In genomic region chr3:126659235-126659634, GRCm38 (mm10) we compare ENCODE assay signal across 18 mouse cellular contexts.
DNase-seq lines count a peak whose midpoint lies in the region; ATAC-seq and TF ChIP-seq lines count a peak whose summit lies in the region.
"Had no signal": no experiment of that assay in that cellular context is flagged by ENCODE, and none has a peak within 500 bp of the region (broad histone marks: within the 10 kb centered on the region; RNA-seq: fewer than 3 reads in every experiment).

No protein-coding gene starts in this region.

- 57% methylated on average over 8 of the region's 8 CpGs for WGBS in heart, embryonic 13.5 days
- 75% methylated on average over 8 of the region's 8 CpGs for WGBS in kidney, postnatal 0 days
- 53% methylated on average over 8 of the region's 8 CpGs for WGBS in embryonic facial prominence, embryonic 14.5 days
- WGBS in macrophage (ENCODE audit: missing documents), result 72% methylated on average over 8 of the region's 8 CpGs

- H3K4me3 ChIP-seq in heart, embryonic 13.5 days, result peak overlapping the region; percentile 0; the same call in 1 of the 2 replicates
- H3K4me3 ChIP-seq in kidney, postnatal 0 days (replicated peaks; ENCODE audit: low read depth, low read length), result no peak overlapping the region
- no peak overlapping the region for H3K4me3 ChIP-seq in embryonic facial prominence, embryonic 14.5 days (ENCODE audit: low read depth, low read length)
- H3K4me3 ChIP-seq in macrophage (ENCODE audit: inconsistent target), result no peak overlapping the region
- H3K4me3 ChIP-seq: forebrain, embryonic 13.5 days; layer of hippocampus, adult 2 months; left cerebral cortex, adult 2 months; neural tube, embryonic 13.5 days had no signal

- H3K4me1 ChIP-seq in heart, embryonic 13.5 days, result peaks cover 76% of the 10 kb centered on the region
- peaks cover 18% of the 10 kb centered on the region; the same call in 1 of the 2 replicates for H3K4me1 ChIP-seq in kidney, postnatal 0 days (replicated peaks; ENCODE audit: insufficient read depth, low read length)
- peaks cover 16% of the 10 kb centered on the region for H3K4me1 ChIP-seq in embryonic facial prominence, embryonic 14.5 days (ENCODE audit: control insufficient read depth, insufficient read depth, low read length)
- H3K4me1 ChIP-seq: forebrain, embryonic 13.5 days had no signal

- H3K79me2 ChIP-seq in macrophage (ENCODE audit: inconsistent target), result peaks cover 80% of the 10 kb centered on the region

- peak overlapping the region; percentile 94 for H3K27ac ChIP-seq in heart, embryonic 13.5 days (replicated peaks)
- H3K27ac ChIP-seq in kidney, postnatal 0 days, result peak overlapping the region; percentile 27; the same call in 1 of the 2 replicates
- no peak overlapping the region for H3K27ac ChIP-seq in embryonic facial prominence, embryonic 14.5 days (replicated peaks; ENCODE audit: low read depth, low read length)
- H3K27ac ChIP-seq in macrophage, result peak overlapping the region; percentile 10
- H3K27ac ChIP-seq: forebrain, embryonic 13.5 days; hindbrain, postnatal 0 days; layer of hippocampus, adult 2 months; left cerebral cortex, adult 2 months; neural tube, embryonic 13.5 days had no signal

- TF ChIP-seq CTCF in kidney, postnatal 0 days (IDR thresholded peaks at IDR 0.05; ENCODE audit: low read depth), result no peak

- H3K4me2 ChIP-seq in heart, embryonic 13.5 days, result peak overlapping the region; percentile 55
- no peak overlapping the region for H3K4me2 ChIP-seq in kidney, postnatal 0 days (ENCODE audit: low read length)
- peak overlapping the region; percentile 13; the same call in 1 of the 2 replicates for H3K4me2 ChIP-seq in embryonic facial prominence, embryonic 14.5 days (ENCODE audit: low read depth, low read length)
- H3K4me2 ChIP-seq: forebrain, embryonic 13.5 days; midbrain, embryonic 11.5 days; neural tube, embryonic 13.5 days had no signal

- no peaks in the 10 kb centered on the region for H3K36me3 ChIP-seq in heart, embryonic 13.5 days
- no peaks in the 10 kb centered on the region for H3K36me3 ChIP-seq in kidney, postnatal 0 days (ENCODE audit: insufficient read depth, low read length)
- no peaks in the 10 kb centered on the region for H3K36me3 ChIP-seq in embryonic facial prominence, embryonic 14.5 days (ENCODE audit: control insufficient read depth, insufficient read depth, low read length)
- H3K36me3 ChIP-seq in macrophage (ENCODE audit: inconsistent target), result no peaks in the 10 kb centered on the region
- H3K36me3 ChIP-seq: G1E; neural tube, embryonic 13.5 days had no signal

- no peak for DNase-seq in heart, postnatal 14 days
- DNase-seq in kidney, postnatal 0 days (ENCODE audit: low spot score), result no peak
- DNase-seq in kidney, postnatal 14 days, result no peak
- DNase-seq in embryonic facial prominence, embryonic 14.5 days (ENCODE audit: low spot score), result no peak
- DNase-seq in adrenal gland, adult 8-10 months, result no peak
- DNase-seq: kidney, adult 18-20 months; lung, postnatal 4 days; right cerebral cortex, postnatal 25 days; thymus, postnatal 25 days had no signal

- ATAC-seq in heart, embryonic 13.5 days (ENCODE audit: extremely low read depth, insufficient number of reproducible peaks, low FRiP score, low TSS enrichment), result no peak
- ATAC-seq in kidney, postnatal 0 days (replicated peaks; ENCODE audit: low FRiP score, low read depth), result no peak
- ATAC-seq in embryonic facial prominence, embryonic 14.5 days (ENCODE audit: low read depth), result no peak
- ATAC-seq: hindbrain, postnatal 0 days had no signal

- H3K9ac ChIP-seq in heart, embryonic 13.5 days, result peak overlapping the region; percentile 38
- no peak overlapping the region for H3K9ac ChIP-seq in kidney, postnatal 0 days (ENCODE audit: low read depth, low read length)
- H3K9ac ChIP-seq in embryonic facial prominence, embryonic 14.5 days (ENCODE audit: low read depth, low read length), result no peak overlapping the region
- H3K9ac ChIP-seq: forebrain, embryonic 13.5 days; neural tube, embryonic 13.5 days had no signal

- H3K27me3 ChIP-seq in heart, embryonic 13.5 days (replicated peaks), result no peaks in the 10 kb centered on the region
- no peaks in the 10 kb centered on the region for H3K27me3 ChIP-seq in kidney, postnatal 0 days (ENCODE audit: insufficient read depth, low read length)
- H3K27me3 ChIP-seq in embryonic facial prominence, embryonic 14.5 days (replicated peaks; ENCODE audit: control insufficient read depth, insufficient read depth, low read length), result no peaks in the 10 kb centered on the region
- H3K27me3 ChIP-seq: forebrain, embryonic 13.5 days; neural tube, embryonic 13.5 days had no signal

- intact Hi-C loops in heart, postnatal 14 days (cut with DNase I), result no loop called here

- H3K9me3 ChIP-seq in heart, embryonic 13.5 days, result no peaks in the 10 kb centered on the region
- H3K9me3 ChIP-seq in kidney, postnatal 0 days (replicated peaks; ENCODE audit: low read length), result no peaks in the 10 kb centered on the region
- H3K9me3 ChIP-seq in embryonic facial prominence, embryonic 14.5 days (ENCODE audit: control insufficient read depth, low read length), result no peaks in the 10 kb centered on the region
- H3K9me3 ChIP-seq: forebrain, embryonic 13.5 days; neural tube, embryonic 13.5 days had no signal
